Mouse (Mus musculus): Measurements from ENCODE around the gene Zfp579. TPM values are rescaled to one million over a fixed set of nuclear protein-coding genes. Genes with fewer than 3 reads are reported as not detected.
A peak's percentile ranks its signal among the peaks of the same experiment; 100 is the strongest.

Gene Zfp579
- total RNA-seq, 2 experiments from 2014 or later: 38.2 to 46.0 TPM

- peak; percentile 82 to 83 for DNase-seq (ENCODE audit: low spot score in 2 of 2)
These were observed 31.7 kb downstream of the Zfp579 start, which contains the start of gene Sbk2 for GRCm38 (mm10) chr7:4964272-4964671. TSS of gene Sbk2 (minus strand) at chr7:4964406.

- no peak for DNase-seq (ENCODE audit: low spot score in 2 of 2)
These were observed 32.4 kb downstream of the Zfp579 start for GRCm38 (mm10) chr7:4963527-4963926.

- no peak for DNase-seq (ENCODE audit: low spot score in 2 of 2)
These were observed 38.6 kb downstream of the Zfp579 start for GRCm38 (mm10) chr7:4957361-4957760.

GRCm38 (mm10) chr7:4953815-4954445, 42.0 kb downstream of the Zfp579 start:
- DNase-seq (ENCODE audit: low spot score in 2 of 2): peak in 1 of 2 experiments; percentile 31

- no peak for DNase-seq (ENCODE audit: low spot score in 2 of 2)
These were observed 45.2 kb downstream of the Zfp579 start for GRCm38 (mm10) chr7:4950561-4951342.

GRCm38 (mm10) chr7:4948386-4948785, 47.6 kb downstream of the Zfp579 start:
- no peak for DNase-seq (ENCODE audit: low spot score in 2 of 2)

- DNase-seq (ENCODE audit: low spot score in 2 of 2): no peak
These were observed 48.1 kb downstream of the Zfp579 start for GRCm38 (mm10) chr7:4947855-4948254.

- peak; percentile 94 to 95 for DNase-seq (ENCODE audit: low spot score in 2 of 2)
These were observed 52.6 kb downstream of the Zfp579 start for GRCm38 (mm10) chr7:4943223-4943815.

GRCm38 (mm10) chr7:4942673-4943072, 53.3 kb downstream of the Zfp579 start:
- DNase-seq (ENCODE audit: low spot score in 2 of 2): no peak

GRCm38 (mm10) chr7:4940068-4940479, 55.9 kb downstream of the Zfp579 start:
- peak; percentile 84 to 86 for DNase-seq (ENCODE audit: low spot score in 2 of 2)

GRCm38 (mm10) chr7:4938456-4938855, 57.5 kb downstream of the Zfp579 start:
- DNase-seq (ENCODE audit: low spot score in 2 of 2): peak; percentile 65 to 77

GRCm38 (mm10) chr7:4937392-4937791, 58.6 kb downstream of the Zfp579 start:
- DNase-seq (ENCODE audit: low spot score in 2 of 2): no peak

GRCm38 (mm10) chr7:4936832-4937231, 59.1 kb downstream of the Zfp579 start:
- no peak for DNase-seq (ENCODE audit: low spot score in 2 of 2)

GRCm38 (mm10) chr7:4934160-4934914, 61.6 kb downstream of the Zfp579 start:
- DNase-seq (ENCODE audit: low spot score in 2 of 2): no peak

Other genes starting within 250 kb of the Zfp579 start
- gene Cox6b2, start 243.1 kb downstream of the Zfp579 start, total RNA-seq (2021): 1 to 10 TPM; 6.5 to 9.8 TPM
- gene Fam71e2, start 224.9 kb downstream of the Zfp579 start, total RNA-seq (2021): not detected
- gene Il11, start 213.3 kb downstream of the Zfp579 start, total RNA-seq (2021): under 1 TPM; 0.38 to 0.41 TPM
- not detected for gene Tmem190, start 213.2 kb downstream of the Zfp579 start, total RNA-seq (2021)
- gene Tmem238, start 206.5 kb downstream of the Zfp579 start, total RNA-seq (2021): 1 to 10 TPM; 4.3 to 5.4 TPM
- gene Rpl28, start 203.3 kb downstream of the Zfp579 start, total RNA-seq (2021): 100 to 1,000 TPM; 540 to 663 TPM
- 100 to 1,000 TPM; 129 to 166 TPM for gene Ube2s, start 183.6 kb downstream of the Zfp579 start, total RNA-seq (2021)
- 100 to 1,000 TPM; 107 to 116 TPM for gene Shisa7, start 151.5 kb downstream of the Zfp579 start, total RNA-seq (2021)
- gene Isoc2b, start 125.9 kb downstream of the Zfp579 start, total RNA-seq (2021): 1 to 10 TPM; 3.0 to 4.3 TPM
- 1 to 10 TPM; 7.2 to 8.2 TPM for gene Isoc2a, start 119.0 kb downstream of the Zfp579 start, total RNA-seq (2021)
- gene Gm36210, start 89.6 kb downstream of the Zfp579 start, total RNA-seq (2021): under 1 TPM in 1 of 2 experiments, not detected in 1; 0.45 TPM
- gene Zfp628, start 80.9 kb downstream of the Zfp579 start, total RNA-seq (2021): 10 to 100 TPM; 14.3 TPM
- gene Nat14, start 74.1 kb downstream of the Zfp579 start, total RNA-seq (2021): 10 to 100 TPM; 57.9 to 67.4 TPM
- 1 to 10 TPM; 2.9 to 3.0 TPM for gene Ssc5d, start 70.4 kb downstream of the Zfp579 start, total RNA-seq (2021)
- not detected for gene Sbk2, start 31.8 kb downstream of the Zfp579 start, total RNA-seq (2021)
- gene Sbk3, start 25.0 kb downstream of the Zfp579 start, total RNA-seq (2021): under 1 TPM; 0.40 to 0.57 TPM
- gene Zfp524, start 18.3 kb upstream of the Zfp579 start, total RNA-seq (2021): 1 to 10 TPM; 4.5 TPM
- gene Fiz1, start 18.5 kb upstream of the Zfp579 start, total RNA-seq (2021): 10 to 100 TPM; 22.2 to 23.4 TPM
- gene Gm44973, start 19.3 kb upstream of the Zfp579 start, total RNA-seq (2021): not detected
- gene Zfp865, start 24.2 kb upstream of the Zfp579 start, total RNA-seq (2021): 10 to 100 TPM; 36.4 TPM
- 10 to 100 TPM; 59.9 to 60.2 TPM for gene Ccdc106, start 24.4 kb upstream of the Zfp579 start, total RNA-seq (2021)
- not detected for gene 4632433K11Rik, start 38.0 kb upstream of the Zfp579 start, total RNA-seq (2021)
- gene Zfp784, start 42.3 kb upstream of the Zfp579 start, total RNA-seq (2021): 1 to 10 TPM; 5.4 to 5.8 TPM
- 10 to 100 TPM; 74.9 to 80.4 TPM for gene Zfp580, start 55.4 kb upstream of the Zfp579 start, total RNA-seq (2021)
- 100 to 1,000 TPM; 174 to 184 TPM for gene U2af2, start 66.0 kb upstream of the Zfp579 start, total RNA-seq (2021)
- 100 to 1,000 TPM; 402 to 408 TPM for gene Epn1, start 84.1 kb upstream of the Zfp579 start, total RNA-seq (2021)
- not detected for gene Rfpl4, start 120.8 kb upstream of the Zfp579 start, total RNA-seq (2021)
- not detected for gene Rasl2-9, start 129.8 kb upstream of the Zfp579 start, total RNA-seq (2021)
- not detected for gene Vmn1r55, start 153.5 kb upstream of the Zfp579 start, total RNA-seq (2021)
- not detected for gene Vmn1r56, start 200.6 kb upstream of the Zfp579 start, total RNA-seq (2021)
- gene Vmn1r57, start 222.3 kb upstream of the Zfp579 start, total RNA-seq (2021): not detected

Data from layer of hippocampus, postnatal 10 days (tissue).